ENCODE assay signal across 16 mouse cellular contexts in genomic region chr14:8176251-8176650, GRCm38 (mm10). TPM values are rescaled to one million over a fixed set of nuclear protein-coding genes. Genes with fewer than 3 reads are reported as not detected.
DNase-seq lines count a peak whose midpoint lies in the region; ATAC-seq lines count a peak whose summit lies in the region.
"Had no signal": no experiment of that assay in that cellular context is flagged by ENCODE, and none has a peak within 500 bp of the region (broad histone marks: within the 10 kb centered on the region; RNA-seq: fewer than 3 reads in every experiment).

No protein-coding gene starts in this region.

- ATAC-seq in neural tube, embryonic 11.5 days (ENCODE audit: insufficient read depth, low FRiP score, low TSS enrichment): no peak
- ATAC-seq in midbrain, embryonic 13.5 days: no peak
- ATAC-seq in forebrain, embryonic 16.5 days: no peak
- ATAC-seq in megakaryocyte progenitor cell, adult 5-6 weeks (replicated peaks; ENCODE audit: poor library complexity): no peak
- ATAC-seq: activated CD4-positive, CD25-positive, alpha-beta regulatory T cell, adult 4 months; CD4-positive, CD25-positive, alpha-beta regulatory T cell, adult 4 months; forebrain, embryonic 15.5 days had no signal

- no peak overlapping the region for H3K9ac ChIP-seq in neural tube, embryonic 11.5 days (ENCODE audit: low read length)
- no peak overlapping the region for H3K9ac ChIP-seq in midbrain, embryonic 13.5 days (replicated peaks)
- H3K9ac ChIP-seq in forebrain, embryonic 16.5 days (replicated peaks; ENCODE audit: low read depth, low read length): no peak overlapping the region
- H3K9ac ChIP-seq: forebrain, embryonic 15.5 days; liver, embryonic 14.5 days had no signal

- H3K9me3 ChIP-seq in neural tube, embryonic 11.5 days (ENCODE audit: control insufficient read depth, low read length): no peaks in the 10 kb centered on the region
- H3K9me3 ChIP-seq in midbrain, embryonic 13.5 days: no peaks in the 10 kb centered on the region
- H3K9me3 ChIP-seq in forebrain, embryonic 16.5 days (ENCODE audit: control insufficient read depth, low read length): no peaks in the 10 kb centered on the region
- H3K9me3 ChIP-seq: forebrain, embryonic 15.5 days; midbrain, embryonic 10.5 days had no signal

- DNase-seq in gastrocnemius, postnatal 10 days: peak; percentile 19
- no peak for DNase-seq in gastrocnemius, postnatal 25 days
- DNase-seq in neural tube, embryonic 11.5 days (ENCODE audit: low spot score): peak; percentile 27
- DNase-seq in neural tube, embryonic 10.5 days (ENCODE audit: extremely low spot score, low spot score): no peak
- DNase-seq in embryo, embryonic 9.5 days (ENCODE audit: extremely low spot score): peak; percentile 39
- DNase-seq: cerebellum, adult 11 months; heart, adult 18-20 months; heart, postnatal 36 days had no signal

- peaks cover 10% of the 10 kb centered on the region for H3K4me1 ChIP-seq in neural tube, embryonic 11.5 days (ENCODE audit: control insufficient read depth, insufficient read depth, low read length)
- H3K4me1 ChIP-seq in midbrain, embryonic 13.5 days (replicated peaks): peaks cover 12% of the 10 kb centered on the region
- H3K4me1 ChIP-seq in forebrain, embryonic 16.5 days (replicated peaks; ENCODE audit: control insufficient read depth, insufficient read depth, low read length): peaks cover 10% of the 10 kb centered on the region

- H3K4me3 ChIP-seq in neural tube, embryonic 11.5 days (ENCODE audit: low read depth, low read length): no peak overlapping the region
- no peak overlapping the region for H3K4me3 ChIP-seq in midbrain, embryonic 13.5 days (replicated peaks)
- no peak overlapping the region for H3K4me3 ChIP-seq in forebrain, embryonic 16.5 days (replicated peaks; ENCODE audit: low read length)
- H3K4me3 ChIP-seq: forebrain, embryonic 15.5 days; midbrain, embryonic 10.5 days had no signal

- H3K27ac ChIP-seq in neural tube, embryonic 11.5 days (ENCODE audit: low read depth, low read length): no peak overlapping the region
- H3K27ac ChIP-seq in midbrain, embryonic 13.5 days: no peak overlapping the region
- no peak overlapping the region for H3K27ac ChIP-seq in forebrain, embryonic 16.5 days (ENCODE audit: low read length)
- H3K27ac ChIP-seq: forebrain, embryonic 15.5 days; liver, embryonic 14.5 days; midbrain, embryonic 10.5 days had no signal

- no peaks in the 10 kb centered on the region for H3K36me3 ChIP-seq in neural tube, embryonic 11.5 days (ENCODE audit: control insufficient read depth, insufficient read depth, low read length)
- H3K36me3 ChIP-seq in midbrain, embryonic 13.5 days: no peaks in the 10 kb centered on the region
- no peaks in the 10 kb centered on the region for H3K36me3 ChIP-seq in forebrain, embryonic 16.5 days (ENCODE audit: control insufficient read depth, insufficient read depth)
- H3K36me3 ChIP-seq: forebrain, embryonic 15.5 days; midbrain, embryonic 10.5 days had no signal

- H3K4me2 ChIP-seq in neural tube, embryonic 11.5 days (ENCODE audit: low read depth): no peak overlapping the region
- no peak overlapping the region for H3K4me2 ChIP-seq in midbrain, embryonic 13.5 days (replicated peaks)
- no peak overlapping the region for H3K4me2 ChIP-seq in forebrain, embryonic 16.5 days (ENCODE audit: low read length)
- H3K4me2 ChIP-seq: forebrain, embryonic 15.5 days had no signal

- H3K27me3 ChIP-seq in neural tube, embryonic 11.5 days (ENCODE audit: control insufficient read depth, insufficient read depth, low read length): no peaks in the 10 kb centered on the region
- no peaks in the 10 kb centered on the region for H3K27me3 ChIP-seq in midbrain, embryonic 13.5 days
- no peaks in the 10 kb centered on the region for H3K27me3 ChIP-seq in forebrain, embryonic 16.5 days (replicated peaks; ENCODE audit: control insufficient read depth, insufficient read depth, low read length)
- H3K27me3 ChIP-seq: forebrain, embryonic 15.5 days had no signal

- WGBS in neural tube, embryonic 11.5 days: 51% methylated on average over 5 of the region's 5 CpGs
- 58% methylated on average over 5 of the region's 5 CpGs for WGBS in midbrain, embryonic 13.5 days
- 47% methylated on average over 5 of the region's 5 CpGs for WGBS in forebrain, embryonic 16.5 days

RNA-seq across cellular contexts. Expression of gene Pdhb, which starts 3.4 kb away (rescaled TPM):
- total RNA-seq in gastrocnemius, postnatal 10 days (2021): 100 to 1,000 TPM; 310 to 359 TPM
- 100 to 1,000 TPM; 353 to 354 TPM for total RNA-seq in gastrocnemius, postnatal 25 days (2021)
- 219 and 225 TPM in 2 replicates for polyA plus RNA-seq in neural tube, embryonic 11.5 days (2014; fragmentation: Nextera tagmentation; extraction: Ambion mirVana)
- polyA plus RNA-seq in midbrain, embryonic 13.5 days (2015; fragmentation: Nextera tagmentation; extraction: Ambion mirVana): 254 TPM in 2 replicates
- polyA plus RNA-seq in forebrain, embryonic 16.5 days (2015; fragmentation: Nextera tagmentation; extraction: Ambion mirVana): 249 and 250 TPM in 2 replicates
- 84.6 and 98.4 TPM in 2 replicates for total RNA-seq in megakaryocyte progenitor cell, adult 5-6 weeks (2015)
- total RNA-seq in megakaryocyte progenitor cell, adult 5-6 weeks (2017): 144 and 170 TPM in 2 replicates

RNA-seq across cellular contexts. Expression of gene Kctd6, which starts 37.7 kb away (rescaled TPM):
- total RNA-seq in gastrocnemius, postnatal 10 days (2021): 1 to 10 TPM; 8.8 to 9.3 TPM
- 1 to 10 TPM; 5.7 to 6.8 TPM for total RNA-seq in gastrocnemius, postnatal 25 days (2021)
- polyA plus RNA-seq in neural tube, embryonic 11.5 days (2014; fragmentation: Nextera tagmentation; extraction: Ambion mirVana): 15.5 and 17.8 TPM in 2 replicates
- polyA plus RNA-seq in midbrain, embryonic 13.5 days (2015; fragmentation: Nextera tagmentation; extraction: Ambion mirVana): 4.6 and 5.2 TPM in 2 replicates
- 7.2 and 8.1 TPM in 2 replicates for polyA plus RNA-seq in forebrain, embryonic 16.5 days (2015; fragmentation: Nextera tagmentation; extraction: Ambion mirVana)
- total RNA-seq in megakaryocyte progenitor cell, adult 5-6 weeks (2015): 4.2 and 4.7 TPM in 2 replicates
- total RNA-seq in megakaryocyte progenitor cell, adult 5-6 weeks (2017): 3.9 and 5.2 TPM in 2 replicates

Comparison
In these comparisons a context has a peak if more than half of its experiments do, and no peak if none do; other contexts are left out.
1. DNase-seq: peak in gastrocnemius, postnatal 10 days (single experiment), neural tube, embryonic 11.5 days (single experiment) and embryo, embryonic 9.5 days (single experiment); none in gastrocnemius, postnatal 25 days (single experiment) and neural tube, embryonic 10.5 days (single experiment).